In the genomic region with DNA sequence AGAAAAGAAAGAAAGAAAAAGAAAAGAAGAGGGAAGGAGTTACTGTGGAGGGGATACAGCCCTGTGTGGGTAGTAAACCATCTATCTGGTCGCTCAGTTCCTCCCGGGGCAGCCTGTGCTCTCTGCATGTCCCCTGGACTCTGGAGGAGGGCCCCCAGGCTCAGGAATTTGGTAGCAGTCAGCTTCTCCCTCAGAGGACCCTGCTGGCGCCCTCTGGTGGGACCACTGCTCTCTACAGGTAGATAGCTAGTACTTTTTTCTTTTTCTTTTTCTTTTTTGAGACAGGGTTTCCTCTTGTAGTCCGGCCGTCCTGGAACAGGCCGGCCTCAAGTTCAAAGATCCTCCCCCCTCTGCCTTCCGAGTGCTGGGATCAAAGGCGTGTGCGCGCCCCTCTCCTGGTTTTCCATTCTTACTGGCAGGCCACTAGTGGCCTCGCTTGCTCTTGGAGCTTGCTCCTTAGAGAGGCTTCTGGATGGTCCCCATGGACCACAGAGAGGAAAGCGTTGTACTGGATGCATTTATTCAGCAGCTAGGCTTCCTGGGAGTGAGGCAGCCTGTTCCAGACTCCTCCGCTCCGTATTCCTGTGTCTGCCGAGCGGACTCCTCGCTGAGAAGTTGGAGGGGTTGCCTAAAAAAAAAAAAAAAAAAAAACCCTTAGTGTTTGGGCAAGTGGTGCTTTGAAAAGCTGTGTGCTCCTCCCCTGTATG, we compare ENCODE assay signal across 7 mouse cellular contexts. TPM values are rescaled to one million over a fixed set of nuclear protein-coding genes. Genes with fewer than 3 reads are reported as not detected.
DNase-seq lines count a peak whose midpoint lies in the region; TF ChIP-seq lines count a peak whose summit lies in the region.

No protein-coding gene starts in this region.

- no peak overlapping the region for H3K4me3 ChIP-seq in kidney, adult 2 months (ENCODE audit: insufficient read depth, low read depth, low read length)
- H3K4me3 ChIP-seq in ES-Bruce4 (ENCODE audit: low read depth, low read length), result no peak overlapping the region

- no peaks in the 10 kb centered on the region for H3K27me3 ChIP-seq in kidney, adult 2 months (replicated peaks; ENCODE audit: control insufficient read depth, insufficient read depth, low read length)
- H3K27me3 ChIP-seq in ES-Bruce4 (ENCODE audit: control insufficient read depth, insufficient read depth, low read length, poor library complexity, severe bottlenecking), result no peaks in the 10 kb centered on the region

- TF ChIP-seq EP300 in ES-Bruce4 (IDR thresholded peaks at IDR 0.05; ENCODE audit: insufficient read depth, low read depth, low read length), result no peak

- no peak overlapping the region for H3K9ac ChIP-seq in ES-Bruce4 (ENCODE audit: low read depth, poor library complexity, severe bottlenecking)

- H3K9me3 ChIP-seq in ES-Bruce4 (replicated peaks; ENCODE audit: control insufficient read depth, insufficient read depth, low read length, poor library complexity, severe bottlenecking), result no peaks in the 10 kb centered on the region

- no peaks in the 10 kb centered on the region for H3K36me3 ChIP-seq in kidney, adult 2 months (ENCODE audit: control insufficient read depth, insufficient read depth, low read length)
- no peaks in the 10 kb centered on the region for H3K36me3 ChIP-seq in ES-Bruce4 (ENCODE audit: control insufficient read depth, insufficient read depth, low read length, poor library complexity, severe bottlenecking)

- 72% methylated on average over 17 of the region's 17 CpGs for WGBS in kidney, adult 2 months

- peak; percentile 27 for DNase-seq in kidney, adult 2 months
- DNase-seq in kidney, adult 11 months, result no peak
- peak; percentile 82 for DNase-seq in ZHBTc4 (ENCODE audit: low read depth, low spot score)
- DNase-seq in kidney, postnatal 36 days, result peak; percentile 34 to 82
- DNase-seq in retina, postnatal 1 day, result peak; percentile 55
- DNase-seq in frontal cortex, postnatal 36 days (ENCODE audit: low spot score in 2 of 2), result no peak

- no peak overlapping the region for H3K27ac ChIP-seq in kidney, adult 2 months (ENCODE audit: insufficient read depth, low read depth, low read length)
- no peak overlapping the region for H3K27ac ChIP-seq in ES-Bruce4 (ENCODE audit: insufficient read depth, low read length)

- H3K4me1 ChIP-seq in kidney, adult 2 months (ENCODE audit: control insufficient read depth, insufficient read depth, low read length), result no peaks in the 10 kb centered on the region
- H3K4me1 ChIP-seq in ES-Bruce4 (ENCODE audit: control insufficient read depth, insufficient read depth, low read length), result no peaks in the 10 kb centered on the region

- TF ChIP-seq POLR2A in kidney, adult 2 months (IDR thresholded peaks at IDR 0.05; ENCODE audit: low read depth, low read length), result no peak
- TF ChIP-seq POLR2A in ES-Bruce4 (IDR thresholded peaks at IDR 0.05; ENCODE audit: insufficient read depth, low read length), result no peak

- TF ChIP-seq CTCF in kidney, adult 2 months (conservative IDR thresholded peaks at IDR 0.05; ENCODE audit: insufficient read depth, insufficient read length, low read depth, low read length), result peak; percentile 45
- TF ChIP-seq CTCF in ES-Bruce4 (IDR thresholded peaks at IDR 0.05; ENCODE audit: low read depth, low read length), result peak; percentile 60

RNA-seq across cellular contexts. Expression of gene Togaram2, which starts 1.1 kb away (rescaled TPM):
- polyA plus RNA-seq in kidney, adult 2 months (2012; rRNA removed), result 0.04 and 0.06 TPM in 2 replicates
- not detected in 2 replicates for polyA plus RNA-seq in ES-Bruce4 (2011; ENCODE audit: insufficient read depth, insufficient read length, low read depth, missing spikeins)

RNA-seq across cellular contexts. Expression of gene Wdr43, which starts 56.3 kb away (rescaled TPM):
- 5.0 and 6.5 TPM in 2 replicates for polyA plus RNA-seq in kidney, adult 2 months (2012; rRNA removed)
- polyA plus RNA-seq in ES-Bruce4 (2011; ENCODE audit: insufficient read depth, insufficient read length, low read depth, missing spikeins), result 217 and 240 TPM in 2 replicates

Comparison
In these comparisons a context has a peak if more than half of its experiments do, and no peak if none do; other contexts are left out.
1. DNase-seq: peak in kidney, adult 2 months (single experiment), ZHBTc4 (single experiment), kidney, postnatal 36 days (2 of 2) and retina, postnatal 1 day (single experiment); none in kidney, adult 11 months (single experiment) and frontal cortex, postnatal 36 days (0 of 2).
2. RNA of gene Wdr43, which starts 56.3 kb away (polyA plus RNA-seq): 217 to 240 TPM in ES-Bruce4; 5.0 to 6.5 TPM in kidney, adult 2 months; every median in the first group is over 10 times any median in the second.